Mouse (Mus musculus) spleen, adult 18-20 months (tissue): ENCODE data around the gene B3glct.

ENCODE experiments used
- DNase-seq, 2 experiments: peaks; one replicate each; pipeline ENCODE4 v3.0.0; 2022; ENCODE audit warnings: mixed read lengths in 2 of 2

Gene B3glct

GRCm38 (mm10) chr5:149751861-149752260, 73.8 kb downstream of the B3glct start:
- no peak for DNase-seq

DNA sequence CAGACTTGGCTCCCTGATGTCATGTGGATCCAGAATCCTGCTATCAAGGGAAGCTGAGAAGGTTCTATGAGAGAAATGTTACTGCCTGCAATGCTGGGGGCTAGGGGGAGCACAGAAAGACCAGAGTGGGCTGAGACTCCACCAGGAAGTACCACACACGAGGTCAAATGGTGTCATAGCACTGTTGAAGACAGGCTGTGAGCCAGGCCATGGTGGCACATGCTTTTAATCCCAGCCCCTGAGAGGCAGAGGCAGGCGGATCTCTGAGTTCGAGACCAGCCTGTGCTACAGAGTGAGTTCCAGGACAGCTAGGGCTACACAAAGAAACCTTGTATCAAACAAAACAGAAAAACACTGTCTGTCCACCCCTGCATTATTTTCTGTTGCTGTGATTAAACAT, 75.0 kb downstream of the B3glct start:
- no peak for DNase-seq

- DNase-seq = no peak
These were observed 89.1 kb downstream of the B3glct start for GRCm38 (mm10) chr5:149767116-149767515.

- DNase-seq = no peak
These were observed 89.7 kb downstream of the B3glct start for GRCm38 (mm10) chr5:149767651-149768301.

DNA sequence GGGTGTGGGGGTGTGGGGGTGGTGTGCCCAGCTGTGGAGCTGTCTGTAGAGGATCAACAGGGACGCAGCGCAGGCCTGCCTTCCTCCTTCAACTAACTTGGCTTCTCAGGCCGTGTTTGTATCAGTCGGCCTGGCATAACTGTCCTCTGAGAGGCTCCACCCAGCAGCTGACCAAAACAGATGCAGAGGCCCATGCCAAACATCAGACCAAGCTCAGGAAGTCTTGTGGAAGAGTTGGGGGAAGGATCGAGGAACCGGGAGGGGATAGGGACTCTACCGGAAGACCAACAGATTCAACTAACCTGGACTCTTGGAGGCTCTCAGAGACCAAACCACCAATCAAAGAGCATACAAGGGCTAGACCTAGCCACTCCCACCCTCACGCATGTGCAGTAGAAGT, 91.6 kb downstream of the B3glct start:
- DNase-seq = no peak

DNA sequence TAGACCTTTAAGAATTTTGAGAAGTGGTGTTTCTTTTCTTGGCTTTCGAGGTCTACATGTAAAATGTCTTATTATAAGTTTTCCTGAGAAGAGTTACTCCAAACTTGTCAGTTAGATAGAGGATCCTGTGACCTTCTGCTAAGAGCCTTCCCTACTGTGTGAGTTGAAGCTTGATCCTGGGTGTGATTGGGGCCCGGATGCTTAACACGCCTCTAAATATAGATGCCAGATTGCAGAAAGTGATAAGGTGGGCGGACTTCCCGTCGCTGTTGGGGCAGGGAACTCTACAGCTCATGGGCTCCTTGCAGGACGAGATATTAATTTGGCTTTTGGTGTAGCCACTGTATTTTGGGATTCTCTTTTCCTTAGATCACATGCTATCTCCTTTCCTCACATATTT, 98.0 kb downstream of the B3glct start:
- no peak for DNase-seq

DNA sequence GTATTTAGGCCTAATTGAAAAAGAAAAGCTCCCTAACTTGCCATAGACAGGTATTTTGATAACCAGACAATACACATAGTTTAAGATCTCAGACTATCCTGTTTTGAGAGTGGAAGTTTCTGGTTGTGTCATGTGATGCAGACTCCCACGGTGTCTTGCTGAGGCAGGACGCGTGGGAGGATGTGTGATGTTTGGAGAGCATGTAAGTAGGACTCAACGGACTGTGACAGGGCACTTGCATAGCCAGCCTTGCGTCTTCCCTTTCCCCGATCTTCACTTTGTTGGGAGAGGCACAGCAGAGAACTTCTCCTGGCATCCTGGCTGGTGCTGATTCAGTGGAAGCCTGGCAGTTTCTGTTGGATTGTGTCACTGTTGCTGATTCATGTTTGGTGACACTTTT, 101.7 kb downstream of the B3glct start:
- DNase-seq = no peak

DNA sequence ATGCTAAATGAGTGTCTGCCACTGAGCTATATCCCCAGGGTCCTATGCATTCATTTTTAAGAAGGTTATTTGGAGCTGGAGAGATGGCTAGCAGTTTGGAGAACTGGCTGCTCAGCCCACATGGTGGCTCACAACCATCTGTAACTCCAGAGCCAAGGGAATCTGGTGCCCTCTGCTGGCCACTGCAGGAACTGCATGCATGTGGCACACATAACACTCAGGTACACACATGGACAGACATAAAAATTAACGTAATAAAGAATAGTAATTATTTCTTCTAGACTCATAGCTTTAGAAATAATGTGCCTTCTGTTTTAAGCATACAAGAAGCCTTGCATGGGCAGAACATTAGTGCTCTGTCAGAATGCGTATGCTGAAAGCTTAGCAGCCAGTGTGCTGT, 102.4 kb downstream of the B3glct start:
- DNase-seq = no peak

DNA sequence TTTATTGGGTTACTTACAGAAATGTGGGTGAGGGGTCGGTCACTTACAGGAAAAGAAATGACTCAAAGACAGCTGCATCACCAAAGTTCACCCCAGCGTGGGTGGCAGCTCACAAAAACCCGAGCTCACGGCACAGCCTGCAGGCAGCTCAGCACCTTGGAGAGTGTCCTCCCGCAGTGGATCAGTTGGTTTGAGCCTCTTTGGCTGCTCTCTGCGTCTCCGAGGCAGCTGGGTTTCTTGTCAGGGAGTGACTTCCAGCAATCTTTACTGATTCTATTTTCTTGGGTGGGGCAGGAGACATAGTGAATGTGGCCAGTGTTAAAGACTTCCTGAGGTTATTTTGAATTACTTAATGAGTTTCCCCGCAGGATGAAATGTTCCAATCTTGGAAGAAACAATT, 112.1 kb downstream of the B3glct start:
- no peak for DNase-seq

DNA sequence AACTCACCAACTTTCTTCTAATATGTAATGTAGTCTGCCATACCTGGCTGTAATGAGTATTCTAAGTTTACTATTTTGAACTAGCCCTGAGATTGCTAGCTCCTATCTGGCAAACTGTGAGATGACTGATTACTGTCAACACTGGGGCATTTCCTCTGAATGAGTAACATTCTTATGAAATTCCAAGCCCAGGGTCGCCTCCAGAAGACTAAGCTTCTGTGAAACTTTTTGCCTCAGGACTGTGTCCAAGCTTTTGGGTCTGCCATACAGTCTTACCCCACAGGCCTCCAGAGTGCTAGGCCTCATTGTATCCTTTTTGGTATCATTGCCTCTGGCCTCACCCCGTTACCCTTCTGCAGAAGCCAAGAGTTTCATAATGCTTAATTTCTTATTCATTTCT, 132.0 kb downstream of the B3glct start:
- no peak for DNase-seq

DNA sequence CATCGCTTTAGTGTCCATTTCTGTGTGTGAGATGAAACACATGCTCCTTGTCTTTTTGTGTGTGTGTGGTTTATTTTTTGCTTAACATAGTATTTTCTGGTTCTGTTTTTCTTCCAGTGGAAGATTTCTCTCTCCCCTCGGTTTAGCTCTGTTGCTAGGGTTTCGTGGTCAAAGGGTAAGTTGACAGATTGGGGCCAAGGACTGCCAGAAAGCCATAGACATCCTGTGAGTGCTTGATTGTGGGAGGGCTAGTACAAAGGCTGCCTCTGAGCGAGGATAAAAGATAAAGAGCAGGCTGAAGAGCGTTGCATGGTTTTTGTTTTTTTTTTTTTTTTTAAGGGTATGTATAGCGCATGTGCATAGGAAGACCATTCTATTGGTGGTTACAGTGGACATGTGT, 133.8 kb downstream of the B3glct start:
- no peak for DNase-seq
